Mouse (Mus musculus): Measurements from ENCODE around the gene Mpg. TPM values are rescaled to one million over a fixed set of nuclear protein-coding genes. Genes with fewer than 3 reads are reported as not detected.

Mpg gene
- total and polyA plus RNA-seq, 3 experiments: 39.1 to 40.3 (median 39.6) TPM

GRCm38 (mm10) chr11:32190603-32191110 lies 35.6 kb upstream of the Mpg start:
- Histone ChIP-seq H3K27ac (ENCODE audit: insufficient read depth, low read depth) (no peak overlapping the region), H3K4me2 (ENCODE audit: insufficient read depth, low read depth, poor library complexity, severe bottlenecking) (no peak overlapping the region), H3K79me2 (replicated peaks; ENCODE audit: control insufficient read depth, extremely low read depth, insufficient read depth, poor library complexity, severe bottlenecking) (no peaks in the 10 kb centered on the region), H3K9ac (ENCODE audit: insufficient read depth, low read depth) (no peak overlapping the region), H3K9me3 (replicated peaks; ENCODE audit: low read length) (peaks cover 2% of the 10 kb centered on the region), H3K4me1 (ENCODE audit: control insufficient read depth in 1 of 2, insufficient read depth in 2 of 2) (peaks cover 9 to 45% of the 10 kb centered on the region in 2 experiments), H3K36me3 (replicated peaks in 1 of 2; ENCODE audit: control insufficient read depth in 1 of 2, insufficient read depth in 1 of 2, low read length in 1 of 2) (peaks cover 6 to 67% of the 10 kb centered on the region in 2 experiments), H3K4me3 (replicated peaks in 1 of 3; ENCODE audit: low read depth in 2 of 3, low read length in 2 of 3, poor library complexity in 1 of 3) (no peak overlapping the region), H3K27me3 (replicated peaks) (no peaks in the 10 kb centered on the region)
- dilution Hi-C loops (cut with MboI; ENCODE audit: extremely low pct_ligation_motif_present, extremely low pct_unique_long_range_greater_than_20kb, low sequenced_read_pairs) (no loop called here), in situ Hi-C loops (cut with MboI; ENCODE audit: low pct_ligation_motif_present, low pct_unique_long_range_greater_than_20kb, low sequenced_read_pairs) (no loop called here)
- DNase-seq (ENCODE audit: extremely low read depth): no peak
- TF ChIP-seq NRF1 (IDR thresholded peaks at IDR 0.05; ENCODE audit: low read depth, low read length) (no peak), POLR2AphosphoS2 (IDR thresholded peaks at IDR 0.05; ENCODE audit: low read depth, low read length) (no peak), ZMIZ1 (IDR thresholded peaks at IDR 0.05; ENCODE audit: low read depth, low read length) (no peak), KAT2A (IDR thresholded peaks at IDR 0.05; ENCODE audit: insufficient replicate concordance, low read length) (no peak), CHD1 (IDR thresholded peaks at IDR 0.05; ENCODE audit: low read depth, low read length) (no peak), HCFC1 (IDR thresholded peaks at IDR 0.05; ENCODE audit: low read depth, low read length) (no peak), BHLHE40 (IDR thresholded peaks at IDR 0.05; ENCODE audit: low read depth, low read length) (no peak), TBP (conservative IDR thresholded peaks at IDR 0.05; ENCODE audit: low read depth, low read length) (no peak), SIN3A (IDR thresholded peaks at IDR 0.05; ENCODE audit: low read length) (no peak)

- Histone ChIP-seq H3K4me3 (replicated peaks in 1 of 3; ENCODE audit: low read depth in 2 of 3, low read length in 2 of 3, poor library complexity in 1 of 3) (no peak overlapping the region), H3K36me3 (replicated peaks in 1 of 2; ENCODE audit: control insufficient read depth in 1 of 2, insufficient read depth in 1 of 2, low read length in 1 of 2) (peaks cover 6 to 67% of the 10 kb centered on the region in 2 experiments), H3K9me3 (replicated peaks; ENCODE audit: low read length) (no peaks in the 10 kb centered on the region), H3K79me2 (replicated peaks; ENCODE audit: control insufficient read depth, extremely low read depth, insufficient read depth, poor library complexity, severe bottlenecking) (no peaks in the 10 kb centered on the region), H3K27ac (ENCODE audit: insufficient read depth, low read depth) (no peak overlapping the region), H3K4me2 (ENCODE audit: insufficient read depth, low read depth, poor library complexity, severe bottlenecking) (no peak overlapping the region), H3K27me3 (replicated peaks) (no peaks in the 10 kb centered on the region), H3K4me1 (ENCODE audit: control insufficient read depth in 1 of 2, insufficient read depth in 2 of 2) (peaks cover 17 to 63% of the 10 kb centered on the region in 2 experiments), H3K9ac (ENCODE audit: insufficient read depth, low read depth) (no peak overlapping the region)
- in situ Hi-C loops (cut with MboI; ENCODE audit: low pct_ligation_motif_present, low pct_unique_long_range_greater_than_20kb, low sequenced_read_pairs) (no loop called here), dilution Hi-C loops (cut with MboI; ENCODE audit: extremely low pct_ligation_motif_present, extremely low pct_unique_long_range_greater_than_20kb, low sequenced_read_pairs) (no loop called here)
- no peak for DNase-seq (ENCODE audit: extremely low read depth)
- TF ChIP-seq SIN3A (IDR thresholded peaks at IDR 0.05; ENCODE audit: low read length) (no peak), MAX (IDR thresholded peaks at IDR 0.05; ENCODE audit: low read length) (no peak), USF1 (IDR thresholded peaks at IDR 0.05; ENCODE audit: low read depth, low read length) (no peak), PAX5 (IDR thresholded peaks at IDR 0.05; ENCODE audit: low read length) (no peak), GABPA (IDR thresholded peaks at IDR 0.05; ENCODE audit: insufficient replicate concordance, low read depth, low read length) (no peak), MAZ (IDR thresholded peaks at IDR 0.05; ENCODE audit: low read depth, low read length) (no peak), EP300 (IDR thresholded peaks at IDR 0.05; ENCODE audit: low read length) (no peak), MYC (IDR thresholded peaks at IDR 0.05; ENCODE audit: low read depth, low read length) (no peak), CTCF (conservative IDR thresholded peaks at IDR 0.05 in 1 of 2, IDR thresholded peaks at IDR 0.05 in 1 of 2; ENCODE audit: low read depth in 2 of 2, low read length in 2 of 2) (no peak), RCOR1 (conservative IDR thresholded peaks at IDR 0.05; ENCODE audit: low read depth, low read length) (no peak)
These were observed 33.1 kb upstream of the Mpg start for GRCm38 (mm10) chr11:32193156-32193555.

Data from CH12.LX (cell line).